Mouse (Mus musculus) cerebellum, adult 18-20 months (tissue): ENCODE results near the gene Cryaa.
"Not testable (repeated sequence)": the region's sequence is repeated elsewhere in the genome, so short reads cannot be mapped to it uniquely, and the experiment has no call there.

Experiments
- DNase-seq, 2 experiments: peaks; one replicate each; pipeline ENCODE4 v3.0.0; 2021

The Cryaa gene

DNA sequence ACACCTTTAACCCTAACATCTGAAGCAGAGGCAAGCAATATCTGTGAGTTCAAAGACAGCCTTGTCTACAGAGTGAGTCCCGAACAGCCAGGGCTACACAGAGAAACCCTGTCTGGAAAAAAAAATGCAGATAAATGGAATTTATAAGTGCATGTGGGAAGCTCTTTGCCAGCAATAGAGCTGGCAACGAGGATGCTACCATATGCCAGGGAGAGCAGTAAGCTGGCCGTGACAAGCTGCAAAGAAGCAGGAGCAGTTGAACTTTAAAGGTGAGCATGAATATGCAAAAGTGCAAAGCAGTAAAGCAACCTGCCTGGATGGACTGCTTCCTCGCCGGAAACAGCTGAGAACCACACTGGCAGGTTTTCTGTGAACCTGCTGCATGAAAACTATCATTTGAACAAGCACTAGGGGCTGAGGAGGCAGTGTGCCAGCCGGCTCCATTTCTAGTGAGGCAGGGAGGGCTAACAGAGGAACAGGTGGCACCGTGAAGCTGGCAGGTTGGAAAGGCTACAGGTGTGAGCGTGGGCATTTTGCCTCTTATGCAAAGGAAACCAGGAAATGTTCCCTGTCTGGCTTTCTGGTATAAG lies 16.9 kb upstream of the Cryaa start:
- peak; percentile 54 to 69 for DNase-seq

DNA sequence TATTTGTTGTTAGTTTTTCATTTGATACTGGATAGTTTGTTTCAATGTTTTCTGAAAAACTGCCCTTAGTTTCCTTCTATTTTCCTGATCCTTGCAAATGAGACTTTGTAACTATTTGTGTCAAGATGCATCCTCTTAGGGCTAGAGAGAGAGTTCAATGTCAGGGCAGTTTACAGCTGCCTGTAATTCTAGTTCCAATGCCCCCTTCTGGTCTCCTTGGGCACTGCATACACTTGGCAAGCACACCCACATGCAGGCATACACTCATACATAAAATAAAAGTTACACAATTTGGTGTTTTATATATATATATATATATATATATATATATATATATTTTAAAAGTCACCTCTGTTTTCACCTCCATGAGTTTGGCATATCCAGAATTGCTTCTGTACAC lies 14.8 kb upstream of the Cryaa start:
- no peak for DNase-seq

DNA sequence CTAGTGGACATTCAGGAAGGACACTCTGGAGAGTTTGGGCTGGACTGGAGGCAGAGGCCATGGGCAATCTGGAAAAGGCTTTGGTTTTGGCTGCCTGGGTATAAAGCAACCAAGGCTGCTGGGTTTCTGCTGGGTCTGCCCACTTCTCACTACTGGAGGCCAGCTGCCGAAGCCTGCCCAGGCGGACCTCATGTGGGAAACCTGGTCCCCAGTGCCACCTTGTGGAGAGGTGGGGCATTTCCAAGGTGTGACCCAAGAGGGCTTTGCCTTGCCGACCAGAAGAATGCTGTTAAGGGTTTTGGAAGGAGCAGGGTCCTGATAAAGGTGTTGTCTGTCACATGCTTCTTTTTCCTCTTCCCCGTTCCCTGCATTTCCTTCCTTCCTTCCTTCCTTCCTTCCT lies 12.8 kb upstream of the Cryaa start:
- DNase-seq: peak; percentile 78 to 86

DNA sequence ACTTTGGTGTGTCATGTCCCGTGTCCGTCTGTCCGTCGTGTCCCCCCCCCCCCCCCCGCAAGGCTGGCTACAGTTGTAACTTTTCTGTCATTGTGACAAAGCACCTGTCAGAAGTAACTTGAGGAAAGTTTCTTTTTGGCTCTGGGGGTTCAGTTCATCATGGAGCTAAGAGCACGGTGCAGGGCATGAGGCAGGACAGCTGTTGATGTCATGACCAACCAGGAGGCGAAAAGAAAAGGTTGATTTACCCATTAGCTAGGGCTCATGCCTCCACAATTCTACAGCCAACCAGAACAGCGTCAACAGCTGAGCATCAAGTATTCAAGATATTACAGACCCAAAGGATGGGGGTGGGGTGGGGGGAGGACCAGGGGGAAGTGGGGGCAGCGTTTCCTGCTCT lies 9.3 kb upstream of the Cryaa start:
- no peak for DNase-seq

DNA sequence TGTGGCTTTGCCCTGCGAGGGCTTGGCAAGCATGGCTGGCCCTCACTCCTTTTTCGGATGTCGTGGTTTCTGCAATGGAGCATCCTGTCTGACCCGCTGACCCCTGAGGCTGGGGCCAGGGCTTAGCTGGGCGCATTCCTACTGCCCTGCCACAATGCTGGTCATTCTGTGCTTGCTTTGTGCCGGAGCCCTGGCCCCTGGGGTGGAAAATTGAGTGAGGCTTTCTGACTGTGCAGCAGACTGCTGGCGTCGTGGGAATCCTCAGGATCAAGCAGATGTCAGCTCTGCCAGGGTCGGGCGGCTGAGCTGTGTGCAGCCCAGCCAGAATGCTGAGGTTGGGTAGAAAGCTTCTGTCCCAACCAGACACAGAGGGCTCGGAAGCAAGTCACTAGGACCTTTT lies 7.4 kb upstream of the Cryaa start:
- DNase-seq: no peak

DNA sequence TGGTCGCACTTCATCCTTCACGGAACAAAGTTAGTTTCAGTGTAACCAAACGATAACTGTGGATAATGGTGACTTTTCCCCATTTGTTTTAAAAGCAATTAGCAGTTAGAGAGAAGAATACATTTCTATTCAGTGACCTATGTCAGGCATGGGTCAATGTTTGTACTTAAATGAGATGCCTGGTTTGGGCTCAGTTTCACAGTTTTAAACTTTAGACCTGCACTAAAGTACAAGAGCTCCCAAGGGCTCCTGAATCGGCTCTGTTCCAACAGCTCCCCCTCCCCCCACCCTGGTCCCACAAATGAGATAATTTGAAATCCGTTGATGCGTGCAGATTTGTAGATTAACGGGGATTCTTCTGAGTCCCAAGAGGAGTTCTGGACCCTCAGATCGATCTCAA lies 5.9 kb upstream of the Cryaa start:
- no peak for DNase-seq

DNA sequence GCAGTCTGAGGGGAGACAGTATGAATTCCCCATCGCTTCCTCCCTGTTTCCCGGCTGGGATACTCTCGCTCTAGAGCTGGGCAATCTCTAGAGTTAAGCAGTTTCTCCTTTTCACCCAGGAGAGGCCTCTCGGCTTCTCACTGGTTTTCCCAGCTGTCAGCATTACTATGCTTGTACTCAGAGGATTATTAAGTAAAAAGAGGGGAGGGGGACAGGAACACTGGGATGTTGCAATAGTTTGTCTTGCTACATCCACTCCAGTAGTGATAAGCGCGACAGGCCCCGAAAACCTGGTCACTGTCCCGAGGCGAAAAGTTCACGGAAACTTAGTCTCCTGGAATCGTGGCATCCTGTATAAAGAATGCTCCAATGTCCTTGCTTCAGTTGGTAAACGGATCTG lies 5.3 kb upstream of the Cryaa start:
- DNase-seq: no peak

DNA sequence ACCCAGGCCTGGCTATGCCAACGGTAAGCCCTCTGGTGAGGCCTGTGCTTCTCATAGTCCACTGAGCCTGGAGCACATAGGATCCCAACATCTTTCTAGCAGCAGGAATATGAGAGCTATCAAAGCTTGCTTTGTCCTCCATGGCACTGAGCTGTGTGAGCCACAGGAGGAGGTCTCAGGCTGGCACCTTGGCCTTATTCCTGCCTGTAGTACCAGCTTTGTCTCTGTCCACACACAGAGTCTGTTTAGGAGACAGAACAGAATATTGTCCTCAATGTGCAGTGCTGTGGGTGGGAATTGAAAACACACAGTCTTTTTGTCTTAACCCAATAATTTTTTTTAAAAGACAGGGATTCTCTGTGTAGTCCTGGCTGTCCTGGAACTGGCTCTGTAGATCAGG lies 3.2 kb upstream of the Cryaa start:
- DNase-seq: no peak

DNA sequence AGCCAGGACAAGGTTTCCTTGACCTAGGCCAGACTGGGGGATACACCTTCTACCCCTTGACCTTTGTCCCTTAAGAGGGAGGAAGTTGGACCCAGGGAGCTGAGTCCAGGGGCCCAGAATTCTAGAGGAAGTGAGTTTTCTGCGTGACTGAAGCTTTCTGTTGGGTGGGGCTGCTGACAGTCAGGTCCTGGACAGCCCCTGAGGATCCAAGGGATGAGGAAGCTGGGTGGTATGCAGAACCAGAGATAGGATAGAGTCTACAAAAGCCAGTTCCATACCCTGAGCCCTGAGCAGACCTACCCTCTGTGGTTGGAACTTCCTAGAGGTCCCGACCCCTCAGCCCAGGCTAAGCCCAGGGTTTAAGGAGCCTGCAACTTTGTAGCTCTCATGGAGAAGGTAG lies 2.8 kb downstream of the Cryaa start:
- DNase-seq: no peak

DNA sequence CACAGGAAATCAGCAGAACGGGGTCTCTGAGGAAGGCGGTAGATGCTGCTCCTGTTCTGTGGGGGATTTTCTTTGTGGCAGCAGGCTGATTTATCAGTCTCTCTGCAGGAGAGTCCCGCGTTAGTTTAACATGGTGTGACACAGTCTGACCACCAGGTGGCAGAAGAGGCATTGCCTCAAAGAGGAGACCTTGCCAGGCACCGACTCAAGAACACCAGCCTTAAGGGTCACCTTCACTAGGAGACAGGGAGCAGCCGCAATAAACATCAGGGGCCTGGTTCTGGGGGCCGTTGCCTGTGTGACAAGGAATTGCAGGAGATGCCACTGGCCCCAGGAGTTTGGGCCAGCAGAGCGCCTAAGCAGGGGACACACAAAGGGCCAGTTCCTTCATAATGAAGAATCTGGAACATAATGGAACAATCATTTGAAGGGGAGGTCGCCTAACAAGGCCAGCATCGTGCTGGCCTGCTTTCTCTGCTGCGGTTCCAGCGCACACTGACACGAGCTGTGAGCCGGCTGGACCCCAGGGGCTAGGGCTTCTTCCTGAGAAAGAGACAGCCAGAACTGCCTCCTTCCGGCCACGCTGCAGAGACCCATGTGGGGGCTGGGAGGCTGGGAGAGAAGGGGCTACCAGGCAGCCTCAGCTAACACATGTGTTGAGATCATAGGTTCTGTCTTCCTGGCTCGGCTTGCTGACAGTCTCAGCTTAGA lies 8.1 kb downstream of the Cryaa start:
- peak; percentile 82 for DNase-seq

DNA sequence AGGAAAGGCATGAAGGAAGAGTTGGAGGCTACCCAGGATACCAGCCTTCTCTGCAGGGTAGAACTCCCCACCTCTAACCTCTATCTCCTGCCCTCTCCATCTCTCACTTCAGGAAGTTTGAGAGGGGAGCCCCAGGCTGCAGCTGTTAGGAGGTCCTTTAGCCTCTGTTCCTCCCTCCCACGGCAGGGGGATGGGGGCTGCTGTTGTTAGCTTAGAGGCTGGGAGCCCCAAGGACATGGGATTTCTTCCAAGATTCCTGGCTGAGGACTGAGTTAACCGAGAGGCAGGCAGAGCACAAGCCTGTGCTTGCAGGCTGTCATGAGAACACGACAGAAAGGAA lies 8.6 kb downstream of the Cryaa start:
- no peak for DNase-seq

DNA sequence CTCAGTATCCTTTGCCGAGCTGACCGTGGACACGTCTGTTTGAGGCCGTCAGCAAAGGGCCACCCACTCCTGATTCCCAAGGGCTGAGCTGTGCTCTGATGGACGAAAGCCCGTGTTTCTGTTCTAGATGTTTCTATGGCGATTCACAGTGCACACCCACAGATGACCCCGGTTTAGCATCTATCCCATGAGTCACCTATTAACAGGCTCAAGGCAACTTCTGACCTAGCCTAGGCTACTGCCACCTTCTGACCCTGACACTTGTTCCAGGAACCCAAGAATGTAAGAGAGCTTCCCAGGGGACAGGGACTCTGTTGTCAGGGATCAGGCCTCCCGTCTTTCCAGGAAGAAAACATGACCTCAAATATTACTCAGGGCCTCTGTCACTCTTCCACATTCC lies 10.5 kb downstream of the Cryaa start:
- no peak for DNase-seq

DNA sequence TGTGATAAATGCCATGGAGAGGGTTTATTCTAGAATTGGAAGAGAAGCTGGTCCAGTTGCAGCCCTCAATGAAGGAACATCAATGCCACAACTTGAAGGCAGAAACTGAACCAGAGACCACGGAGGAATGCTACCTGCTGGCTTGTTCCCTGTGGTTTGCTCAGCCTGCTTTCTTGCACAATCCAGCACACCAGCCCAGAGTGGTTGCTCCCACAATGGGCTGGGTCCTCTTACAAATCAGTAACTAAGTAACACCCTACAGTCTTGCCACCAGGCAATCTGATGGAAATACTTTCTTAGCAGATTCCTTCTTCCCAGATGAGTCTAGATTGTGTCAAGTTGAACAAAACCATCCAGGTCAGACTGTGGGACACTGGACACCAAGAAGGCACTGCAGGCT lies 12.0 kb downstream of the Cryaa start:
- DNase-seq: no peak

DNA sequence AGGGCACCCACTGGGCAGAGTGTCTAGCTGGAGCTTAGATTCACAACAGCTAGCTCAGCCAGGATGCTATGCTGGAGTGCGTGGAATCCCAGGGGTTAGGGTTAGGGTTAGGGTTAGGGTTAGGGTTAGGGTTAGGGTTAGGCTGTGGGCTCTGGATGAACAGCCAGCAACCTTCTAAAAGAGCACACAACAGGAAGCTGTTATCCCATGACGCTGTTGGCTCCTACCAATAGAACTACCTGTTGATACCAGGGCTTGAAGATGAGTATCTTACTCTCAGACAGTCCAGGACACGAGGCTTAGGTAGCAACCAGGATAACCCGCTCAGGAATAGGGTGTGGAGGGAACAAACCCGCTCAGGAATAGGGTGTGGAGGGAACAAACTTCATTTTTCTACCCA lies 15.3 kb downstream of the Cryaa start:
- no peak for DNase-seq

DNA sequence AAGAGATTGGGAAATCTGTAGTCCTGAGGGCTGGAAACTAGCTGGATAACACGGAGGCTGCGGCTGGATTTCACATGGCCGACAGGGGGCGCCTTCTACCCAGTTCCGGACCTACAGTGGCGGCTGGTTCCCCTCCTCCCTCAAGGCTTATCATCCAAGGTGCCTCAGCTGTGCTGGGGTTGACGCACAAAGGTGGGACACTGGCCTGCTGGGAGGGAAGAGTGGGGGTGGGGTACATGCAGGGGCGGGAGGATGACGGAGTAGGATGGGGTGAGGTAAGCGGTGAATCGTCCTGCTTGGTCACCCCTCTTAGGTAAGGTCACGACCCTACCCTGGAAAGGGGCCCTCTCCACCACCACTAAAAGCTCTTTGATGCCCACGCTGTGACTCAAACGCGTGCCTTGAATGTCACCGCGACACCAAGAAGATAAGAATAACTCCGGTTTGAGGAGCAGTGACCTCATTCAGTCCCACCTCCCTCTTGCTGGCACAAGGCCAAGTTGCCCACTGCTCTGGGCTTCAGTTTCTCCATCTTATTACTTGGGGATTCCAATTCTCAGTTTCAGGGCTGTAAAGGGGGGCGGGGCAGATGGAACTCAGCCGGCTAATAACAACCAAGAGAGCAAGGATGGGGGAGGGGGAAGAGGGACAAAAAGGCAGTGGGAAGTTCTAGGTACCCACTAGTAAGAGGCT lies 15.9 kb downstream of the Cryaa start:
- DNase-seq: peak; percentile 60 to 62

DNA sequence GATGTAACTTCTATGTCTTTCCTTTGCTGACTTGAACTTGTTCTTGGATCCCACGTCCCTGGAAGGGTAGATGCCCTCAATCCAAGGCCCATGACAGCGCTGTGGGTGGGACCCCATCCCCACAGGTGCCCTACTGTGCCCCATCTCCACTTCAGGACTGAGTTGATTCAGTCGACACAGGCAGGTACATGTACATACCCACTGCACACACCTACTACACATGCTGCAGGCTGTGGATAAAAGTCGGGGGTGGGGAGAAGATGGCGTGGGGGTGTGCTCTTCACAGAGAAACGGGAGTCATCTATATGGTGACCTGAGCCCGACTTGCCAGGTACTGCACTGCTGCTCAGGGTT lies 16.4 kb downstream of the Cryaa start:
- DNase-seq: no peak

DNA sequence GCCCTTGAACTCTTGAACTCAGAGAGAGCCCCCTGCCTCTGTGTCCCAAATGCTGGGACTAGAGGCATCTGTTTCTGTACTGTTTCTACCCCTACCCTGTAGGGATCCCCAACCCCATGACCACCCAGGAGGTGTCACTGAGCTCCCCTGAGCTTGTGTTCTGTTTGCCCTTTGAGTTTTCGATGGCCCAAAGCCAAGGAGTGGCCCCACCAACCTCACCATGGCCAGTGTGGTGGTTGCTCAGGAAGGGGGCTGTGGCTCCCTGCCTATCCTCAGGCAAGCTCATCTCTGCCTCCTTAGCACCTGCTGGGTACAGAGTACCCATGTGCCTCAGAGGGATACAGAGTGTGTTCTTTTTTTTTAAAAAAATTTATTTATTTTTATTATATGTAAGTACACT lies 17.3 kb downstream of the Cryaa start:
- no peak for DNase-seq

DNA sequence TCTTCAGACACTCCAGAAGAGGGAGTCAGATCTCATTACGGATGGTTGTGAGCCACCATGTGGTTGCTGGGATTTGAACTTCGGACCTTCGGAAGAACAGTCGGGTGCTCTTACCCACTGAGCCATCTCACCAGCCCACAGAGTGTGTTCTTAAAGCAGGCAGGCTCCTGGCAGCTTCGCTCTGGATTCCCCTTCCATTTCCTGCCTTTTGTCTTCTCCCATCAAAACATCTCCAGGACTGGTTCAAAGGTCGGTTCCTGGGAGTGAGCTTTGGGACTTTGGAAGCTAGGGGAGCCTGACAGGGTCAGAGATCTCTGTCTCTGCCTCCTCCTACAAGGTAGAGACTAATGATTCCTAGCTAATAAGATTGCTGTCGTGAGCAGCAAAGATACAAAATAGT lies 17.7 kb downstream of the Cryaa start:
- not testable (repeated sequence) for DNase-seq

DNA sequence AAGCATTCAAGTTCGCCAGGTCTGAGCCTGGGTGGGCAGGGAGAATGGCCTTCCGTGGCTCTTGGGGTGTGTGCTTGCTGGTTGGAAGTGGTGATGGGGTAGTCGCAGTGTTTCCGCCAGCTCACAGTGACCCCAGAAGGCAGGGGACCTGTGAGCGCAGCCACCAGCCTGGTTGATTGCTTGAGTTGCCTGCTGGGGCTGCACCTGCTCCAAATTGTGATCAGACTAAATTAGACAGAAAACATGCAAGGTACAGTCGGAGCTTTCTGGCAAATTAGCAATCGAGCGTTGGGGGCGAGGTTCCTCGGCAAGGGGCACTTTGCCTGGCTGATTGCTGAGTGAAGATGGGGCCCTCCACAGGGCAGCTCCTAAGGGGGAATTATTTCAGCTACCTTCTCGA lies 20.7 kb downstream of the Cryaa start:
- DNase-seq: peak; percentile 21 to 38

DNA sequence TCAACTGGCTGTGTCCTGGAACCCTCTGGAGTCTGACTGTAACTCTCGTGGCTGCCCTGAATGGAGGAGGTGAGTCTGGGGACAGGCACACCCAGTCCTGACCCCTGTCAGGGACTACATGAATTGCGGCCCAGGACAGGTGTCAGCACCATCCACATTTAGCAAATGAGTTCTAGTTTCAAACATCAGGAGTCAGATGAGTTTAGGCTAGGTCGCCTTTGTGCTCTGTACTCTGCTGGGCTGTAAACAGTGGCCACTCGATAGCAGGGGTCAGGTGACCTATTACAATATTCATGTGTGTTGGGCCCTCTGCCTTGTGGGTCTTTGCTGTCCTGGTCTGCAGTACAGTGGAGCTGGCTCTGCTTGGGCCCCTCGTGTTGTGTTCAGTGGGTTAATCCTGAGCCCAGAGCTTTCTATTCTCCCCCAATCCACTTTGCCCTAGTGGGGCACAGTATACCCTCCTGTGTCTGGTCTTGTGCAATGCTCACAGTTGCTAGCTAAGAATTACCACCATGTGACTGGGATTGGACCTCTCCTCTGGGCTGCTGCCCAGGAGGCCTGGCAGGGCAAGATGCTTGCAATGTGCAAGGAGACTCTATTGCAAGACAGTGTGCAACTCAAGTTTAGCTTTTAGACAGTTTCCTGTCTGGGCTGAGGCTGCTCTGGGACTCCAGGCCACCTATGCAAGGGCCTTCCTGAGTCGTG lies 25.8 kb downstream of the Cryaa start:
- no peak for DNase-seq

DNA sequence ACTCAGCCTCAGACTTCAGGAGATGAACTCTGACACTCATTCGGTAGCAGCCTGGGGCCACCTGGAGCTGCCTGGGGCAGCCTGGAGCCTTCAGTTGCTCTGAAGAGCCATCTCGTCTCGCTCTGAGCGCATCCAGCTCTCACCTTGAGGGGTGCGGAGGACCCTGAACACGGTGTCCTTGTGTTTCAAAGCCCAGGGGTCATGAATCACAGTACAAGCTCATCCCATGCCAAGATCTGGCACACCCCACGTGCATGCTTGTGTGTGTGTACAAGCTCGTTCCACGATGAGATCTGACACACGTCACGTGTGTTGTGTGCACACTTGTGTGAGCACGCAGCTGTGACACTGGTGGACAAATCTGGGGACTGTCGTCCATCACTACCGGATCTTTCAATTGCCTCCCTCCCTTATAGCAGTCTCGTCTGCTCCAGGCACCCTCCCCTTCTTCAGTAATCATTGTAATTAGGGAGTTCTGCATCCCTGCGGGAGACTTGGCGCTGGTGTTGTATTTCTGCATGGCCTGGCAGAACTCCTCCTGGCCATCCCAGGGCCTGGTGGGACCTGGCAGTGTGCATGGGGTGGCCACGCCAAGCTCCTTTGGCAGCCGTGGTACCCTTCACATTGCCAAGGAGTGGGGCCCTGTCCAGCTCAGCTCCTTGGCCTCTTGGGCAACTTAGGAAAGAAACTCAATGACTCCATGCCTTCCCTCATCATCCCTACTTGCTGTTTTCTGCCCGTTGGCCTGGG lies 27.8 kb downstream of the Cryaa start:
- peak; percentile 82 to 83 for DNase-seq

DNA sequence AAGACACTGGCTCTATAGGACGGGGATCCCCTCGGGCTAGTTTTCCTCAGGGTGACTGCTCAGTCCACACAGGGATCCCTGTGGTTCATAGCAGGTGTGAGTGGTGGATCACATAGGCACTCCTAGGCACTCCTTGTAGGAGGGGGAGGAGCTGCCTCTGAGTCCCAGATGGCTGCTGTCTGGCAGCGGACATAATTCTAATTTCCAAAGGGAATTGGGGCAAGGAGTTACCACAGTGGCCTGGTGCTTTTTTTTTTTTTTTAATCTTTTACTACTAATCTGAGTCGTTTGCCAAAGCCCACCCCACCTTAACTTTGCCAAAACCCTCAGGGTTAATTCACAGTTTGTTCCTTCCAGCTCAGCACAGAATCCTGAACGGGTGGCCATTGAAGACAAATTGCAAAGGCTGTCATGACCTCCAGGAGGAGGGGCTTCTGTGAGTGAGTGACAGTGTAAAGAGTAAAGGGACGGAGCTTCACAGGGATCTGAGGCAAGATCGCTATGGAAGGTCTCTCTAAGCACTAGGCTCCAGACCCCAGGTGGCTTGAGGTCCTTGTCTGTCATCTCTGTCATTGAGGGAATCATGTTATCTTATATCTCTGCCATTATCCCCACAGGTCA lies 31.6 kb downstream of the Cryaa start:
- DNase-seq: no peak

DNA sequence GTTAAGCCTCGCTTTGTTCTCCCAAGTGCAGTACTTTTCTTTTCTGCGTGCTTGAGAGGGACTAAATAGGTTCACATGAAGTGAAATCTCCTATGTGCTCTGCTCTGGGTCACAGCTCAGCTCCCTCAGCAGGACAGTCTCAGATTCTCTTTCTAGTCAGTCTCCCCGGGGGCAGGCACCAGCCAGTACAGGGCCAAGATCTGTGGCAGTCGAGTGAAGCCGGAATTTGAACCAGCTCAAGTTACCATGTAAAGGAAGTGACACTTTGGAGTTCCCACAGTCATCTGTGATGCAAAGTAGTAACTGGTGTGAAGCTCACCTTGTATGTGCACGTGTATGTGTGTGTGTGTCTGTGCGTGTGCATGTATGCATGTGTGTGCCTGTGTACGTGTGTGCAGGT lies 32.8 kb downstream of the Cryaa start:
- no peak for DNase-seq
